Mouse (Mus musculus) frontal cortex, adult 2 months (tissue): Measurements from ENCODE around the gene Foxn3. TPM values are rescaled to one million over a fixed set of nuclear protein-coding genes. Genes with fewer than 3 reads are reported as not detected.

Experiments
- DNase-seq, 2 experiments: peaks; one replicate each; pipeline ENCODE4 v3.0.0; 2022; ENCODE audit warnings: low spot score in 1 of 2; ENCODE audit errors: extremely low spot score in 1 of 2
- polyA plus RNA-seq: library from polyadenylated mRNA; depleted of rRNA; stranded (reverse); fragments of >200 nt; gene quantifications from 2 replicates; pipeline ENCODE4 v1.2.3, GENCODE M21; 2012

Foxn3 gene
- polyA plus RNA-seq, 1 experiment = 23.6 TPM

- DNase-seq = no peak
Observed at GRCm38 (mm10) chr12:99527452-99527851, 35.9 kb downstream of the Foxn3 start.

- no peak for DNase-seq
Observed at GRCm38 (mm10) chr12:99526571-99527140, 36.7 kb downstream of the Foxn3 start.

GRCm38 (mm10) chr12:99522882-99523281, 40.5 kb downstream of the Foxn3 start:
- no peak for DNase-seq

GRCm38 (mm10) chr12:99519862-99520261, 43.5 kb downstream of the Foxn3 start:
- DNase-seq = no peak

- DNase-seq = no peak
Observed at GRCm38 (mm10) chr12:99519191-99519614, 44.2 kb downstream of the Foxn3 start.

- DNase-seq = no peak
Observed at GRCm38 (mm10) chr12:99518640-99519039, 44.7 kb downstream of the Foxn3 start.

GRCm38 (mm10) chr12:99518126-99518525, 45.3 kb downstream of the Foxn3 start:
- DNase-seq = no peak

- no peak for DNase-seq
Observed at GRCm38 (mm10) chr12:99517296-99517695, 46.1 kb downstream of the Foxn3 start.

GRCm38 (mm10) chr12:99515481-99515880, 47.9 kb downstream of the Foxn3 start:
- no peak for DNase-seq

GRCm38 (mm10) chr12:99511644-99512043, 51.7 kb downstream of the Foxn3 start:
- no peak for DNase-seq

- DNase-seq = no peak
Observed at GRCm38 (mm10) chr12:99510759-99511158, 52.6 kb downstream of the Foxn3 start.

GRCm38 (mm10) chr12:99502225-99502624, 61.2 kb downstream of the Foxn3 start:
- no peak for DNase-seq

GRCm38 (mm10) chr12:99498978-99499694, 64.2 kb downstream of the Foxn3 start:
- peak in 1 of 2 experiments; percentile 71 for DNase-seq

- no peak for DNase-seq
Observed at GRCm38 (mm10) chr12:99498189-99498977, 65.0 kb downstream of the Foxn3 start.

GRCm38 (mm10) chr12:99496945-99497344, 66.4 kb downstream of the Foxn3 start:
- DNase-seq = no peak

GRCm38 (mm10) chr12:99490216-99490615, 73.2 kb downstream of the Foxn3 start:
- DNase-seq = no peak

- DNase-seq = no peak
Observed at GRCm38 (mm10) chr12:99489001-99489592, 74.3 kb downstream of the Foxn3 start.

GRCm38 (mm10) chr12:99480372-99480771, 83.0 kb downstream of the Foxn3 start:
- DNase-seq = no peak

GRCm38 (mm10) chr12:99474176-99474575, 89.2 kb downstream of the Foxn3 start:
- DNase-seq = no peak

- peak; percentile 9 to 46 for DNase-seq
Observed at GRCm38 (mm10) chr12:99473406-99474133, 89.8 kb downstream of the Foxn3 start.
